Mouse (Mus musculus) embryonic facial prominence, embryonic 12.5 days (tissue): Measurements from ENCODE around the gene Psmd4. TPM values are rescaled to one million over a fixed set of nuclear protein-coding genes. Genes with fewer than 3 reads are reported as not detected.
"Not testable (repeated sequence)": the region's sequence is repeated elsewhere in the genome, so short reads cannot be mapped to it uniquely, and the experiment has no call there.

Experiments used
- ATAC-seq: fragments of 200-750 bp; cut with Nextera tagmentation; 2 replicates; pipeline ENCODE4 v1.8.0; 2017; ENCODE audit not compliant: insufficient number of reproducible peaks, insufficient read depth, low FRiP score, low TSS enrichment
- H3K27ac ChIP-seq: fragments of 300-500 bp; sonication (generic); 2 replicates; pipeline ENCODE4 v1.5.1; 2016; ENCODE audit warnings: mild to moderate bottlenecking
- H3K27me3 ChIP-seq: fragments of 300-500 bp; sonication (generic); 2 replicates; pipeline ENCODE4 v1.6.1; 2016; ENCODE audit warnings: mild to moderate bottlenecking, moderate library complexity
- H3K36me3 ChIP-seq: fragments of 300-500 bp; sonication (generic); 2 replicates; pipeline ENCODE4 v1.6.1; 2016; ENCODE audit warnings: mild to moderate bottlenecking
- H3K4me1 ChIP-seq: fragments of 300-500 bp; sonication (generic); 2 replicates; pipeline ENCODE4 v1.6.1; 2016
- H3K4me2 ChIP-seq: fragments of 300-500 bp; sonication (generic); replicated peaks from 2 replicates; pipeline ENCODE4 v1.6.1; 2016; ENCODE audit warnings: mild to moderate bottlenecking, moderate library complexity
- H3K4me3 ChIP-seq: fragments of 300-500 bp; sonication (generic); 2 replicates; pipeline ENCODE4 v1.5.1; 2016; ENCODE audit warnings: mild to moderate bottlenecking
- H3K9ac ChIP-seq: fragments of 300-500 bp; sonication (generic); 2 replicates; pipeline ENCODE4 v1.6.1; 2016; ENCODE audit warnings: mild to moderate bottlenecking, moderate library complexity
- H3K9me3 ChIP-seq: fragments of 300-500 bp; sonication (generic); 2 replicates; pipeline ENCODE4 v1.6.1; 2016; ENCODE audit warnings: mild to moderate bottlenecking, moderate library complexity
- WGBS: fragments of 180-500 bp; shearing (Covaris S2); methylation state at CpG from one replicate; pipeline ENCODE4 v1.1.7; 2016; 5-methylcytosine and 5-hydroxymethylcytosine counted together
- polyA plus RNA-seq: library from polyadenylated mRNA; unstranded; fragments of >200 nt; fragmentation: Nextera tagmentation; extraction: Ambion mirVana; gene quantifications from 2 replicates; pipeline ENCODE4 v1.2.1, GENCODE M21; 2016

Gene Psmd4
- polyA plus RNA-seq, 1 experiment from 2014 or later = 295 TPM

DNA sequence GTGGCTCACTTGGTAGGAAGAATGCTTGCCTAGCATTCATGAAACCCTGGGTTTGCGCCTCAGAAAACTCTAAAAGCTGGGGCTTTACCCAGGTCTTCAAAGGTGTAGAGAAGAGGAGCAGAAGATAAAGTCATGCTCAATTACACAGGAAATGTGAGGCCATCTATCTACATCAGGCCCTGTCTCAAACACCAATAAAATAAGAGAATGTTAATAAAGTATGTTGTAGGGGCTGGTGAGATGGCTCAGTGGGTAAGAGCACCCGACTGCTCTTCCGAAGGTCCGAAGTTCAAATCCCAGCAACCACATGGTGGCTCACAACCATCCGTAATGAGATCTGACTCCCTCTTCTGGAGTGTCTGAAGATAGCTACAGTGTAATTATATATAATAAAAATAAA lies 21.5 kb downstream of the Psmd4 start:
- H3K36me3 ChIP-seq, ATAC-seq, H3K4me2 ChIP-seq, H3K27ac ChIP-seq, H3K4me1 ChIP-seq, H3K4me3 ChIP-seq, H3K27me3 ChIP-seq, H3K9me3 ChIP-seq, H3K9ac ChIP-seq: not testable (repeated sequence)
- WGBS = 94% methylated on average over 5 of the region's 5 CpGs

DNA sequence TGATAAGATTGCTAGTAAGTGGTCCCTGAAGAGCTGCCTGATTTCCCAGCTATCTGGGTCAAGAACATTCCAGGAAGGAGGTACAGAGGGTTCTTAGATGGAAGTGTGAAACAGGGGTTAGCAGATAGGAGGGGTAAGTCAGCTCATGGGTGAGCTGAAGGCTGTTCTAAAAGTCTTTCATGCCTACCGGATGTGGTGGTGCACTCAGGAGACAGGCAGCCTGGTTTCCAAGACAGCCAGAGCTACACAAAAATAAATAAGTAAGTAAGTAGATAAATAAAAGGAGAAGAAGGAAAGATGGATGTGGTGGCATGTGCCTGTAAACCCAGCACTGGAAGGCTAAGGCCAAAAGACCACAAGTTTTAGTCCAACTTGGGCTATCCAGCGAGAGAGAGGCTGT lies 23.7 kb downstream of the Psmd4 start:
- no peak for ATAC-seq
- no peaks in the 10 kb centered on the region for H3K36me3 ChIP-seq
- 75% methylated on average over 2 of the region's 2 CpGs for WGBS
- no peak overlapping the region for H3K9ac ChIP-seq
- no peak overlapping the region for H3K27ac ChIP-seq
- no peak overlapping the region for H3K4me2 ChIP-seq
- no peaks in the 10 kb centered on the region for H3K27me3 ChIP-seq
- H3K4me1 ChIP-seq = peaks cover 10% of the 10 kb centered on the region
- no peak overlapping the region for H3K4me3 ChIP-seq
- no peaks in the 10 kb centered on the region for H3K9me3 ChIP-seq

DNA sequence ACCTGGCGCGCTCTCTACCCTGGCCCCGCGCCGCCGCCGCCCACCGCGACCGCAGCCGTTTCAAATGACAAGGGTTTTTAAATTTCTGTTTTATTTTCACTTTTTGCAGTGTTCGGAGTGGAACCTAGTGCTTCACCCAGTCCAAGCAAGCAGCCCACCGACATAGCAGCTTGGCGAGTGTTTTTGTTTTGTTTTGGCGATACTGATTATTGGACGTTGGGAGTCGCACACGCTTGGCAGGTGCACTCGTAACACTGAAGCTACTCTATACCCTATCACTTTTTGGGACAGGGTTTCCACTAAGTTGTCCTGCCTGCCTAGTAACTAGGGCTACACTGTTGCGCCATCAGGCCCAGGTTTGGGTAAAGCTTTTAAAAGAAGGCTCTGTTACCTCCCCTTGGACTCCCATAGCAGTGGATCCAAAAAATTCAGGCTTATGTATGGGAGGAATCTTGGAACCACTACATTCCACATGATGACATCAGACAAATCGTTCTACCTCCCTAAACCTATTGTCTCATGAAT lies 25.8 kb downstream of the Psmd4 start:
- peaks cover 20% of the 10 kb centered on the region for H3K4me1 ChIP-seq
- peak overlapping the region; percentile 94 for H3K27ac ChIP-seq
- H3K36me3 ChIP-seq = peaks cover 8% of the 10 kb centered on the region
- peak overlapping the region; percentile 62 for H3K4me2 ChIP-seq
- no peaks in the 10 kb centered on the region for H3K9me3 ChIP-seq
- peak overlapping the region; percentile 64 for H3K9ac ChIP-seq
- WGBS = 6% methylated on average over 21 of the region's 21 CpGs
- no peak for ATAC-seq
- H3K27me3 ChIP-seq = no peaks in the 10 kb centered on the region
- H3K4me3 ChIP-seq = peak overlapping the region; percentile 77

DNA sequence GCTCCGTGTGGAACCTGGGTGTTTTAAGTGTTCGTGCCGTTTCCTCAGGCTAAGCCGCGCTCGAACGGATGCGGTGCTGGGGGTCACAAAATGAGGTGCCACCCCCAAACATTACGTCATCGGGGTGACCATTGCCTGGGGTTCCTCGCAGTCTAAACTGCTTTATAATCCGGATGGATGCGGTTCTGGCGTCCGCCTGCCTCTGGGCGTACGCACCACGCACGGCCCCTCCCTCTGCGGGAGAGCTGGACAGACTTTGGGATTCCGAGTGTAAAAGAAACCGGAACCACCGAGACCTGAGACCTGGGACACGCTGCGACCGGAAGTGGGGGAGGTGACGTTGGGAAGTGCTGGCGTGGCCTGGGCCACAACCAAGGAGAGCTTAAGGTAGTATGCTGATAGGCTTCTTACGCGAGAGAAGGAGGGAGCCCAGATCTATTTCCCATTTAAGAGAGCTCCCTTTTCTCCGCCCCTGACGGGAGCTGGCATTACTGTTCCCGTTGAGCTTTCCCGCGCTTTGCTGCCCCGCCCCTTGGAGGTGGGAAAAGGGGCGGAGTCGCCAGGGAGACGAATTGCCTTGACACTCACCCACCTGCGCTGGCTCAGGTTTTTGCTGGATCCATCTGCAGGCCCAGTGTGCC lies 26.4 kb downstream of the Psmd4 start:
- Histone ChIP-seq H3K4me1 (peaks cover 20% of the 10 kb centered on the region), H3K9me3 (no peaks in the 10 kb centered on the region), H3K4me3 (peak overlapping the region; percentile 77), H3K36me3 (peaks cover 13% of the 10 kb centered on the region), H3K4me2 (peak overlapping the region; percentile 62), H3K27me3 (no peaks in the 10 kb centered on the region), H3K27ac (peak overlapping the region; percentile 94), H3K9ac (peak overlapping the region; percentile 64)
- ATAC-seq = peak; percentile 77
- WGBS = under 1% methylated on average over 40 of the region's 40 CpGs

DNA sequence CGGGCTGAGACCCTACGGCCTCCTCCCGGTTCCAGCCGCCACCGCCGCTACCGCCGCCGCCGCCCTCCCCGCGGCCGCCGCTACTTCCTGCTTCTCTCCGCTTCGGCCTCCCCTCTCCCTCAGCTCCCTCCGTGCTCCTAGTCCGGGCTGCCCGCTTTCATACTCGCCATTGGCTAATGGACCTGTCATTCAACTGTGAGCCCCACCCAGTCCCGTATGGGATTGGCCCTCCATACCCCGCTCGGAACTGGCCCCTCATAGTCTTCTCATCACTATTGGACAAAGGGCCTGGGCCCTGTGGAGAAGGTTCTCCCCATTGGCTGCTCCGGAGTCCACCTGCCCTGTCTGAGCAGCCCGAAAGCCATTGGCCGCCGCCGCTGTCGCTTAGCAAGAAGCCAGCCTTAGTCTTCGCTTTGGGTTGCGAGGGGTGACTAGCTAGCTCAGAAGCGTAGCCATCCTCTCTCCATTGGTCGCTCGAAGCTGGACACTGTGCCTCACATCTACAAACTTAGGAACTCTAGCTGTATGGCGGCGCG lies 27.0 kb downstream of the Psmd4 start, which contains the start of gene Zfp687:
Gene Zfp687, minus strand, starts transcription at position 112 of the 536 bp plus-strand sequence.
- Histone ChIP-seq H3K9me3 (no peaks in the 10 kb centered on the region), H3K4me2 (peak within 1 kb of the TSS; percentile 88), H3K4me1 (peaks cover 20% of the 10 kb centered on the region), H3K9ac (peak within 1 kb of the TSS; percentile 73), H3K27me3 (no peaks in the 10 kb centered on the region), H3K4me3 (peak within 1 kb of the TSS; percentile 77), H3K36me3 (peaks cover 19% of the 10 kb centered on the region), H3K27ac (peak within 1 kb of the TSS; percentile 94)
- WGBS = under 1% methylated on average over 27 of the region's 37 CpGs
- ATAC-seq = peak; percentile 100

DNA sequence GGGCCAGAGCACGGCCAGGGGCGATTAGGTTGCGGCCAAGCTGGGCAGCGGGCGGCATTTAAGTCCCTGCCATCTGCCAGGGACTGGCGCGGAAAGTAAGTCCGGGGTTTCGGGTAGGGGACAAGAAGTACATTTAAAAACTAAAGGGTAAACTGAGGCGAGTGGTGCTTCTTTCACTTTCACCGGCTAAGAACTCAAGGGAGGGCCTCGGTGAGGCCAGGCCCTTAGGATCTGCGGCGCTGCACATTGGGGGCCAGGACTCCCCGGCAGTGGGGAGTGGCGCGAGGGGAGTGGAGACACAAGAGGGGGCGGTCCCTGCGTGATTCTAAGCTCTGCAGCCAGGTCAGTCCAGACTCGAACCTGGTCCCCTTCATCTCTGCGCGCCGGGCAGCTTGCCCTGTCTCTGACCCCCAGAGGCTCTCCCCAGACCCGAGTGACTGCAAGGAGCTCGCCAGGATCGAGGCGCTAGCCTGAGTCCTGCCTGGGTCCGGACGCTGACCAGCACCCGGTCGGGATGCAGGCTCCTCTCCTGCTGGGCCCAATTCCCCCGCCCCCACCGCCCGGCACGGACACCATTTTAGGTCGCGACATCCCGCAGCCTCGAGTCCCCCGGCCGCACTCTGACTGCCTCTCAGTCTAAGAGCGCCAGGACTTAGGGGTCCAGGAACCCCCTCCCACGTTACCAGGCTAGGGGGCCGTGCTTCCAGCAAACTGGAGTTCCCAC lies 27.8 kb downstream of the Psmd4 start:
- WGBS = under 1% methylated on average over 44 of the region's 44 CpGs
- peak overlapping the region; percentile 73 for H3K9ac ChIP-seq
- peak overlapping the region; percentile 94 for H3K27ac ChIP-seq
- no peaks in the 10 kb centered on the region for H3K9me3 ChIP-seq
- H3K36me3 ChIP-seq = peaks cover 28% of the 10 kb centered on the region
- H3K27me3 ChIP-seq = no peaks in the 10 kb centered on the region
- ATAC-seq = no peak
- peaks cover 20% of the 10 kb centered on the region for H3K4me1 ChIP-seq
- H3K4me3 ChIP-seq = peak overlapping the region; percentile 77
- peak overlapping the region; percentile 88 for H3K4me2 ChIP-seq

DNA sequence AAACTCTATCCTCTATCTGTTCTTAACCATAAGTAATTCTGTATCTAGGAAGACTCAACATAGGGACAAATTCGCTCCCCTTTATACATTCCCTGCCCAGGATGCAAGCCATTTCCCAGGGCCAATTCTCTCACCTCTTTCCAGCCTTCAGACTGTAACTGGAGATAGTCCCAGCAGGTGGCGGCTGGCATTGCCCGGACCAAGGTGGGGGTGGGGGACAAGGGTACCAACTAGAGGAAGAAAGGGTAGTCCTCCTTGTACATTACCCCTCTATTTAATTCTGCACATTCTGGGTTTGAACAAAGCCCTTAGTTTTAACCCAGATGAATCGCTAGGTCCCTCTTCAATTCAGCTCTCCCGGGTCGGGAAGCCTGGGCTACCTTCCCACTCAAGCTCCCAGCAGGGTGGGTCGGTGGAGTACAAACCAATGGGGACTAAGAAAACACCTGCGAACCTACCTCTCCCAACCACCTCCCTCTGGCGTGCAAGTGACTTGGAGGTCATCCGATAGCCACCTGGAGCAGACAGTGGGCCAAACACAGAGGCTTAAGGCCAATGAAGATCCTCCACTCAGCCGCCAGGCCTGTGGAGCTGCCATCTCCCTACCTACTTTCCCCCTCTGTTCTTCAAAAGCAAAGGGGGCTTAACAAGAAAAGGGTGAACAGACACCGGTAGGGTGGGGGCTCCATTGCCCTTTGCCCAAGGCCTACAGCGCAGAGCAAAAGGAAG lies 28.6 kb downstream of the Psmd4 start:
- H3K27me3 ChIP-seq = no peaks in the 10 kb centered on the region
- H3K4me2 ChIP-seq = peak overlapping the region; percentile 88
- peak overlapping the region; percentile 94; the same call in 1 of the 2 replicates for H3K27ac ChIP-seq
- peak overlapping the region; percentile 77 for H3K4me3 ChIP-seq
- H3K36me3 ChIP-seq = peaks cover 35% of the 10 kb centered on the region
- H3K4me1 ChIP-seq = peaks cover 20% of the 10 kb centered on the region
- no peaks in the 10 kb centered on the region for H3K9me3 ChIP-seq
- ATAC-seq = no peak
- 14% methylated on average over 13 of the region's 13 CpGs for WGBS
- H3K9ac ChIP-seq = peak overlapping the region; percentile 73

DNA sequence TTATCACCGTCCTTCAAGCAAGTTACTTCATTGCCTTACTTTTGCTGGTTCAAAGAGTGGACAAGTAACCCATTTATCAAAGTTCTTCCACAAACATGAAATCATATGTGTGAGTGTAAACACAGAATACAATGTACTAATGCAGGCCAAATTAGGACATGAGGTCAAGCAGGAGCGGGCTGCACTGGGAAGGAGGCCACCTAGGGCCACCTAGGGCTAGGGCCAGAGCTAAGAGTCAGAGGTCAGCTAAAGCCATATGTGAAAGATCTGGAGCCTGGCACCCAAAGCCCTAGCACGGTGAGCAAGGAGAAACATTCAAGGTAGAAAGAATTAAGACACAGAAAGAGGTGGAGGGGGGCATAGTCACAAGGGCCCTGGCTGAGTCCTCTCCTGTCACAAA lies 29.4 kb downstream of the Psmd4 start:
- Histone ChIP-seq H3K27me3 (no peaks in the 10 kb centered on the region), H3K27ac (no peak overlapping the region), H3K9me3 (no peaks in the 10 kb centered on the region), H3K4me3 (no peak overlapping the region), H3K4me2 (peak overlapping the region; percentile 88; the same call in 1 of the 2 replicates), H3K4me1 (peaks cover 20% of the 10 kb centered on the region), H3K9ac (no peak overlapping the region), H3K36me3 (peaks cover 44% of the 10 kb centered on the region)
- 59% methylated on average over 3 of the region's 3 CpGs for WGBS
- ATAC-seq = no peak

DNA sequence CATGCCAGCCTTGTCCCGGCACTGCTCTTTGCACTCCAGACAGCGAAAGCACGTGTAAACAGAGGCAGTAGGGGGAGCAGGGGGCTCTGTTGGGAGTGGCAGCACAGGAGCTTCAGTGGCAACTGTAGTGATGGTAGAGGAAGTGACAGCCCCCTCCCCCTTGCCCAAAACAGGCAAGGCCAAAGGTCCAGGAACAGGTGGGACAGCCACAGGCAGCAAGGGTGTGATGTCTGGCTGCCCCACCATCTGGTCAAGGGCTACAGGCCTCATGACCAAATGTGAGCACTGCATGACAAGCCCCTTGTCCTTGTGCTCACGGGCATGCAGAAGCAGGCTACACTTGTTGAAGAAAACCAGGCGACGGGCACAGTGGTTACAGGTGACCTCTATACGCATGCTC lies 32.0 kb downstream of the Psmd4 start:
- Histone ChIP-seq H3K4me2 (no peak overlapping the region), H3K9me3 (no peaks in the 10 kb centered on the region), H3K27me3 (no peaks in the 10 kb centered on the region), H3K9ac (no peak overlapping the region), H3K36me3 (peaks cover 66% of the 10 kb centered on the region), H3K27ac (no peak overlapping the region), H3K4me1 (peaks cover 16% of the 10 kb centered on the region), H3K4me3 (no peak overlapping the region)
- ATAC-seq = no peak
- 92% methylated on average over 7 of the region's 7 CpGs for WGBS

DNA sequence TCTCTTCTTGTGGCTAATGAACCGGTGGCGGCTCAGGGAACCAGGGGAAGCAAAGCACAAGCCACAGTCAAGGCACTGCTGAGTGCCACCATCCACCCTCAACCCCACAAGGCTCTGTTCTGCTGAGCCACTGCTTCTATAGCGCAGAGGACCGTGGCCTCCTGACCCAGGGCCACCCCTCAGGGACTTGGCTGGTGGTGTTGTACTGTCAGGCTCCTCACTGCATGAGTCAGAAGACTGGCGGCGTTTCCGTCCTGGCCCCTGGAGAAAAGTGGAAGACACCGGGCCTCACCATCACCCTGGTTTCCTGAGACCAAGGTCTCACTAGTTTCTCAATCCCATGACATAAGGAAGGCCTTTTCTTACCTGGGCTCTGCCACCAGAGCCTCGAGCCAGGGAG lies 34.7 kb downstream of the Psmd4 start:
- no peak for ATAC-seq
- no peak overlapping the region for H3K4me3 ChIP-seq
- no peaks in the 10 kb centered on the region for H3K9me3 ChIP-seq
- H3K4me2 ChIP-seq = no peak overlapping the region
- H3K36me3 ChIP-seq = peaks cover 84% of the 10 kb centered on the region
- 82% methylated on average over 9 of the region's 9 CpGs for WGBS
- H3K27ac ChIP-seq = no peak overlapping the region
- no peaks in the 10 kb centered on the region for H3K4me1 ChIP-seq
- H3K9ac ChIP-seq = no peak overlapping the region
- H3K27me3 ChIP-seq = no peaks in the 10 kb centered on the region

DNA sequence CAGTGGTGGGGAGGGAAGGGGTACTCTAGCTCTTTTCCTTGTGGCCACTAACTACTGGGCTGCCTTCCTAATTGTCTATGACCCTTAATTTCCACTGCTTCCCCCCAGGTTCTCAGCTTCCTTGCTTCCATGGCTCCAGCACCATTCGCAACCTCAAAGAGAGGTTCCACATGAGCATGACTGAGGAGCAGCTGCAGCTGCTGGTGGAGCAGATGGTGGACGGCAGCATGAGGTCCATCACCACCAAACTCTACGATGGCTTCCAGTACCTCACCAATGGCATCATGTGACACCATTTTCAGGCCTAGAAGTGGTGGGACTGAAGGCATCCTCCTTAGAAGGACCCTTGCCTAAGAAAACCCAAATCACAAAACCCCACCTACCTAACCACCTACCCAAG lies 36.8 kb downstream of the Psmd4 start:
- ATAC-seq = no peak
- no peaks in the 10 kb centered on the region for H3K9me3 ChIP-seq
- H3K4me1 ChIP-seq = no peaks in the 10 kb centered on the region
- no peak overlapping the region for H3K27ac ChIP-seq
- no peak overlapping the region for H3K4me3 ChIP-seq
- H3K4me2 ChIP-seq = no peak overlapping the region
- no peaks in the 10 kb centered on the region for H3K27me3 ChIP-seq
- H3K36me3 ChIP-seq = peaks cover 86% of the 10 kb centered on the region
- H3K9ac ChIP-seq = no peak overlapping the region
- WGBS = 88% methylated on average over 3 of the region's 3 CpGs
